Mouse (Mus musculus) CH12.LX (cell line): Measurements from ENCODE around the gene Lrrc4b. TPM values are rescaled to one million over a fixed set of nuclear protein-coding genes. Genes with fewer than 3 reads are reported as not detected.

ENCODE experiments used
- DNase-seq: peaks from one replicate; pipeline ENCODE4 v3.0.0-alpha.2; 2013; ENCODE audit errors: extremely low read depth
- H3K27ac ChIP-seq: 2 replicates; pipeline ENCODE4 v1.5.1; 2012; ENCODE audit warnings: low read depth, mild to moderate bottlenecking, control low read depth, moderate library complexity; ENCODE audit not compliant: insufficient read depth
- H3K27me3 ChIP-seq: replicated peaks from 2 replicates; pipeline ENCODE3; 2012; ENCODE audit warnings: inconsistent platforms
- H3K36me3 ChIP-seq, 2 experiments: replicated peaks in 1 of 2; 2 replicates each; pipeline versions ENCODE3 to v1.6.1; 2012; ENCODE audit warnings: inconsistent platforms in 1 of 2, low read length in 1 of 2, mild to moderate bottlenecking in 1 of 2, mixed read lengths in 1 of 2, moderate library complexity in 1 of 2; ENCODE audit not compliant: control insufficient read depth in 1 of 2, insufficient read depth in 1 of 2
- H3K4me1 ChIP-seq, 2 experiments: 2 replicates each; pipeline ENCODE4 v1.6.1; 2012; ENCODE audit warnings: inconsistent platforms in 1 of 2, moderate library complexity in 1 of 2; ENCODE audit not compliant: insufficient read depth in 2 of 2, control insufficient read depth in 1 of 2
- H3K4me2 ChIP-seq: 2 replicates; pipeline ENCODE4 v1.6.1; 2012; ENCODE audit warnings: low read depth, mild to moderate bottlenecking, control low read depth; ENCODE audit not compliant: poor library complexity, insufficient read depth, severe bottlenecking
- H3K4me3 ChIP-seq, 3 experiments: fragments of 150-350 bp in 1 of 3; sonication (generic) in 1 of 3; replicated peaks in 1 of 3; 2 replicates each; pipeline versions ENCODE3 to v1.5.1; 2011 to 2012; ENCODE audit warnings: low read depth in 2 of 3, low read length in 2 of 3, mild to moderate bottlenecking in 2 of 3, moderate library complexity in 2 of 3, control low read depth in 1 of 3, improper control_type of control experiment in 1 of 3, inconsistent platforms in 1 of 3, mixed read lengths in 1 of 3; ENCODE audit not compliant: poor library complexity in 1 of 3
- H3K79me2 ChIP-seq: replicated peaks from 2 replicates; pipeline ENCODE4 v1.6.1; 2012; ENCODE audit warnings: mild to moderate bottlenecking, moderate library complexity; ENCODE audit not compliant: control insufficient read depth, poor library complexity, insufficient read depth, severe bottlenecking; ENCODE audit errors: extremely low read depth
- H3K9ac ChIP-seq: 2 replicates; pipeline ENCODE4 v1.6.1; 2012; ENCODE audit warnings: low read depth, mild to moderate bottlenecking, control low read depth, moderate library complexity; ENCODE audit not compliant: insufficient read depth
- H3K9me3 ChIP-seq: replicated peaks from 2 replicates; pipeline ENCODE3; 2012; ENCODE audit warnings: low read length, inconsistent platforms, mixed read lengths
- EP300 ChIP-seq: IDR thresholded peaks from 2 replicates; pipeline ENCODE4 v1.6.1; 2011; ENCODE audit warnings: low read length, improper control_type of control experiment
- ETS1 ChIP-seq: conservative IDR thresholded peaks from 2 replicates; pipeline ENCODE4 v1.6.1; 2012; ENCODE audit warnings: low read depth, mild to moderate bottlenecking, inconsistent platforms, low read length, improper control_type of control experiment, moderate library complexity
- GABPA ChIP-seq: IDR thresholded peaks from 2 replicates; pipeline ENCODE4 v1.6.1; 2012; ENCODE audit warnings: low read depth, low read length, improper control_type of control experiment, inconsistent platforms; ENCODE audit not compliant: insufficient replicate concordance
- IRF4 ChIP-seq: IDR thresholded peaks from 2 replicates; pipeline ENCODE4 v1.6.1; 2014; ENCODE audit warnings: low read depth, mild to moderate bottlenecking, inconsistent platforms, low read length, improper control_type of control experiment
- JUN ChIP-seq: IDR thresholded peaks from 2 replicates; pipeline ENCODE4 v1.6.1; 2011; ENCODE audit warnings: low read depth, mild to moderate bottlenecking, low read length, improper control_type of control experiment, moderate library complexity; ENCODE audit not compliant: insufficient read depth
- KAT2A ChIP-seq: IDR thresholded peaks from 2 replicates; pipeline ENCODE4 v1.6.1; 2012; ENCODE audit warnings: low read length, improper control_type of control experiment, inconsistent platforms; ENCODE audit not compliant: insufficient replicate concordance
- MAX ChIP-seq: IDR thresholded peaks from 2 replicates; pipeline ENCODE4 v1.6.1; 2011; ENCODE audit warnings: low read length, improper control_type of control experiment
- NRF1 ChIP-seq: IDR thresholded peaks from 2 replicates; pipeline ENCODE4 v1.6.1; 2014; ENCODE audit warnings: low read depth, mild to moderate bottlenecking, inconsistent platforms, low read length, improper control_type of control experiment, moderate library complexity
- POLR2A ChIP-seq: IDR thresholded peaks from 2 replicates; pipeline ENCODE4 v1.6.1; 2011; ENCODE audit warnings: low read depth, mild to moderate bottlenecking, improper control_type of control experiment, low read length
- POLR2AphosphoS2 ChIP-seq: IDR thresholded peaks from 2 replicates; pipeline ENCODE4 v1.6.1; 2011; ENCODE audit warnings: low read depth, low read length, improper control_type of control experiment
- RCOR1 ChIP-seq: conservative IDR thresholded peaks from 2 replicates; pipeline ENCODE4 v1.6.1; 2012; ENCODE audit warnings: low read depth, mild to moderate bottlenecking, inconsistent platforms, low read length, improper control_type of control experiment
- SIN3A ChIP-seq: IDR thresholded peaks from 2 replicates; pipeline ENCODE4 v1.6.1; 2012; ENCODE audit warnings: low read length, improper control_type of control experiment, inconsistent platforms
- TCF12 ChIP-seq: IDR thresholded peaks from 2 replicates; pipeline ENCODE4 v1.6.1; 2014; ENCODE audit warnings: low read depth, mild to moderate bottlenecking, inconsistent platforms, low read length, improper control_type of control experiment
- USF2 ChIP-seq: conservative IDR thresholded peaks from 2 replicates; pipeline ENCODE4 v1.6.1; 2011; ENCODE audit warnings: low read depth, low read length, improper control_type of control experiment
- ZKSCAN1 ChIP-seq: IDR thresholded peaks from 2 replicates; pipeline ENCODE4 v1.6.1; 2012; ENCODE audit warnings: low read depth, inconsistent platforms, low read length, improper control_type of control experiment, borderline replicate concordance
- ZNF384 ChIP-seq: IDR thresholded peaks from 2 replicates; pipeline ENCODE4 v1.6.1; 2012; ENCODE audit warnings: low read depth, low read length, improper control_type of control experiment, inconsistent platforms
- dilution Hi-C: fragments of 300-500 bp; cut with MboI; formaldehyde crosslinking; loops from 2 replicates; pipeline ENCODE4 v1.14.3; 2020; ENCODE audit warnings: low sequenced_read_pairs; ENCODE audit not compliant: extremely low pct_unique_long_range_greater_than_20kb, extremely low pct_ligation_motif_present
- in situ Hi-C: fragments of 300-500 bp; cut with MboI; formaldehyde crosslinking; loops from 3 replicates; pipeline ENCODE4 v1.14.3; 2019; ENCODE audit warnings: low sequenced_read_pairs, low pct_ligation_motif_present, low pct_unique_long_range_greater_than_20kb, mixed read lengths
- polyA plus RNA-seq: library from polyadenylated mRNA; unstranded; fragments of >175 nt; gene quantifications from 2 replicates; pipeline ENCODE4 v1.2.1, GENCODE M21; 2012; ENCODE audit warnings: low read depth; ENCODE audit not compliant: insufficient read length
- total RNA-seq, 2 experiments: library from RNA; depleted of rRNA; stranded (reverse); fragments of 300-350 nt in 1 of 2; fragments of >200 nt in 1 of 2; gene quantifications; 2 replicates each; pipeline ENCODE4 v1.2.3; 2012 to 2014

Gene Lrrc4b
- total and polyA plus RNA-seq, 3 experiments: 0.04 TPM; not detected in 2

DNA sequence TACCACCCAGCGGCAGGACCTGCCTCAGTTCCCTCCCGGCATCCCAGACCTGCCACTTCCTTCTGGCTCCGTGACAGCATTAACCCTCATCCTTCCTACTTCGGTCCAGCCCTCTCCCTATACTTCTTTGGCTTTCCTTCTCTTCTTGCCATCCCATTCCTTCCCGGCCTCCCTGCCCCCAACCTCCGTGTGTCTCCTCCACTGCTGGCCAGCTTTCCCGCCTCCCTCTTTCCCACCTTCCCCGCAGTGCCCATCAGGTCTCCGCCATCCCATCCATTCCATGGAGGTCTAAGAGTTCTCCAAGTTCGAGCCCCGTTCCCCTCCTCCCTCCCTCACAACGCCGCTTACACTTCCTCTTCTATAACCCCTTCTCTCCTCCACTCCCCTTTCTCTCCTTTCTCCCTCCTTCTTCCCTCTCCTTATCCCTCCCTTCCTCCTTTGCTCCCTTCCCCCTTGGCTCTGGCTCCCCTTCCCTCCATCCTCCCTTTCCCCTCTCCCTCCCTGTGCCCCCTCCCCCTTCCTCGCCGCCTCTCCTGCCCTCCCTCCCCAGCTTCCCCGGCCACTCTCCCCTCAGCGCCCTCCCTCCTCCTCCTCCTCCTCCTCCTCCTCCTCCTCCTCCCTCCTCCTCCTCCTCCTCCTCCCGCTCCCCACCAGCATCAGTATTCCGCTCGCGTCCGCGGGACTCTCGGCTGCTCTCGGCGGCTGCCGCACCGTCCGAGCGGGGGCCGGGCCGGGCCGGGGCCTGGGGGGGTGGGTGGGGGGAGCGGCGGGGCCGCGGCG, 457 bp upstream of the Lrrc4b start:
- TF ChIP-seq POLR2AphosphoS2: no peak
- TF ChIP-seq GABPA: no peak
- TF ChIP-seq RCOR1: no peak
- TF ChIP-seq TCF12: no peak
- no peak for TF ChIP-seq ETS1
- no peak for TF ChIP-seq ZNF384
- TF ChIP-seq JUN: no peak
- no peak for TF ChIP-seq SIN3A
- TF ChIP-seq ZKSCAN1: no peak
- no peak for TF ChIP-seq KAT2A
- no peak for TF ChIP-seq POLR2A
- TF ChIP-seq USF2: no peak
- no peak for TF ChIP-seq NRF1
- TF ChIP-seq MAX: no peak
- TF ChIP-seq IRF4: no peak
- no peaks in the 10 kb centered on the region for H3K79me2 ChIP-seq
- no peak for DNase-seq
- in situ Hi-C loops: no loop called here
- dilution Hi-C loops: no loop called here
- H3K4me2 ChIP-seq: no peak overlapping the region
- H3K9me3 ChIP-seq: no peaks in the 10 kb centered on the region
- no peak overlapping the region for H3K9ac ChIP-seq
- H3K4me1 ChIP-seq: peaks cover 2 to 9% of the 10 kb centered on the region in 2 experiments; a peak in 3 of 4 replicates
- no peak overlapping the region for H3K4me3 ChIP-seq
- H3K27ac ChIP-seq: no peak overlapping the region
- peaks cover 79% of the 10 kb centered on the region for H3K27me3 ChIP-seq
- H3K36me3 ChIP-seq: no peaks in the 10 kb centered on the region

DNA sequence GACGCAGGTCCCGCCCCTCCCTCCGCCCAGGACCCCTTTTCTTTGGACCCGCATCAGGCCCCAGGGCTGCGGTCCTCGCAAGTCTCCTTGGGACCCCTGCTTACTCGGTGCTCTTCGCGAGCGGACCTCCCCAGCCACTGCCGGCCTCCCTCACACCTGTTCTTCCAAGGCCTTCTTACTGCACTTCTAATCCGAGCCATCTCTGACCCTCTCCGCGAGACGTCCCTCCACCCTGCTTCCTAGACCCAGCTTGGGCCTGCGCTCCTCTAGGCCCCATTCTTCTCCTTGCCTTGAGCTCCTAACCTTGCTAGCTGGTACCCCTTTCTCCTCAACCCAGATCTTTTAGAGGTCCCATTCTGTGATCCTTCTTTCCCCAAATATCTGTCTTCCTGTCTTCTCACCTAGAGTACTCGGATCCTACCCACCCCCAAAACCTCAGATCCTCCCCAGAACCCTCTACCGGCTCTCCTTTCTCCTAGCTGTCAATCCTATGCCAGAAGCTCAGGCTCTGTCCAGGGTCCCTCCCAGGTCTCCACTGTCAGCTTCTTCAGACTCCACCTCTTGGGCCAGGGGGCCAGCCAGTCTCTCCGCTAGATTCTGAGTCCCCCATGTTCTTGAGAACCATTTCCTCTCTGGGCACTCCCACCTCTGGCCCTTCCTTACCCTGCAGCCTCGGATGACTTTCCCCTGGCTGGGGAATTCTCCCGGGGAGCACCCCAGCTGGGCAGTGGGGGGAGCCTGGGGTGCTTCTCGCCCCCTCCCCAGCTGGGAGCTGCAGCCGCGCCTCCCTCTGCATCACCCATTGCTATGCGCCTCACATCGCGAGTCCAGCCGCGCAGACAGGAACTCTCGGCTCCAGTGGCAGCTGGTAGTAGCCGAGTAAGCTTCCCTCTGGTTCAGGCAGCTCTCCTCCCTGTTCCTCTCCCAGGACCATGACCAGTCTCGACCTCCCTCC, 993 bp downstream of the Lrrc4b start:
- no peaks in the 10 kb centered on the region for H3K9me3 ChIP-seq
- H3K4me1 ChIP-seq: peaks cover 5 to 24% of the 10 kb centered on the region in 2 experiments
- TF ChIP-seq EP300: no peak
- no peak overlapping the region for H3K4me2 ChIP-seq
- H3K36me3 ChIP-seq: no peaks in the 10 kb centered on the region
- in situ Hi-C loops (no loop called here), dilution Hi-C loops (no loop called here)
- DNase-seq: no peak
- no peak overlapping the region for H3K9ac ChIP-seq
- H3K27me3 ChIP-seq: peaks cover 70% of the 10 kb centered on the region
- H3K4me3 ChIP-seq: no peak overlapping the region
- no peaks in the 10 kb centered on the region for H3K79me2 ChIP-seq
- H3K27ac ChIP-seq: no peak overlapping the region
